Mouse (Mus musculus) embryonic facial prominence, embryonic 14.5 days (tissue): ENCODE results near the gene Taar1. TPM values are rescaled to one million over a fixed set of nuclear protein-coding genes. Genes with fewer than 3 reads are reported as not detected.

Experiments used
- ATAC-seq: fragments of 200-750 bp; cut with Nextera tagmentation; 2 replicates; pipeline ENCODE4 v1.8.0; 2017; ENCODE audit warnings: low read depth, moderate number of reproducible peaks, moderate TSS enrichment
- DNase-seq: peaks from one replicate; pipeline ENCODE4 v3.0.0-alpha.2; 2015; ENCODE audit warnings: low spot score
- H3K27ac ChIP-seq: fragments of 300-500 bp; sonication (generic); replicated peaks from 2 replicates; pipeline ENCODE4 v1.5.1; 2014; ENCODE audit warnings: low read depth, mild to moderate bottlenecking, low read length, moderate library complexity
- H3K27me3 ChIP-seq: fragments of 300-500 bp; sonication (generic); replicated peaks from 2 replicates; pipeline ENCODE4 v1.6.1; 2014; ENCODE audit warnings: low read length; ENCODE audit not compliant: control insufficient read depth, insufficient read depth
- H3K36me3 ChIP-seq: fragments of 300-500 bp; sonication (generic); 2 replicates; pipeline ENCODE4 v1.6.1; 2014; ENCODE audit warnings: low read length, mixed read lengths; ENCODE audit not compliant: control insufficient read depth, insufficient read depth
- H3K4me1 ChIP-seq: fragments of 300-500 bp; sonication (generic); 2 replicates; pipeline ENCODE4 v1.6.1; 2014; ENCODE audit warnings: antibody characterized with exemption, low read length; ENCODE audit not compliant: control insufficient read depth, insufficient read depth
- H3K4me2 ChIP-seq: fragments of 300-500 bp; sonication (generic); 2 replicates; pipeline ENCODE4 v1.6.1; 2014; ENCODE audit warnings: low read depth, mild to moderate bottlenecking, low read length, moderate library complexity, mixed read lengths
- H3K4me3 ChIP-seq: fragments of 300-500 bp; sonication (generic); 2 replicates; pipeline ENCODE4 v1.5.1; 2014; ENCODE audit warnings: low read depth, mild to moderate bottlenecking, low read length
- H3K9ac ChIP-seq: fragments of 300-500 bp; sonication (generic); 2 replicates; pipeline ENCODE4 v1.6.1; 2014; ENCODE audit warnings: low read depth, mild to moderate bottlenecking, low read length, moderate library complexity, mixed read lengths
- H3K9me3 ChIP-seq: fragments of 300-500 bp; sonication (generic); 2 replicates; pipeline ENCODE4 v1.6.1; 2016; ENCODE audit warnings: low read length; ENCODE audit not compliant: control insufficient read depth
- WGBS: fragments of 180-500 bp; shearing (Covaris S2); extraction: QIAGEN DNeasy Blood & Tissue Kit; methylation state at CpG from one replicate; pipeline ENCODE4 v1.1.7; 2014; 5-methylcytosine and 5-hydroxymethylcytosine counted together
- polyA plus RNA-seq: library from polyadenylated mRNA; unstranded; fragments of >200 nt; fragmentation: Nextera tagmentation; extraction: Ambion mirVana; gene quantifications from 2 replicates; pipeline ENCODE4 v1.2.1, GENCODE M21; 2014

Taar1 gene
- polyA plus RNA-seq, 1 experiment from 2014 or later: not detected

DNA sequence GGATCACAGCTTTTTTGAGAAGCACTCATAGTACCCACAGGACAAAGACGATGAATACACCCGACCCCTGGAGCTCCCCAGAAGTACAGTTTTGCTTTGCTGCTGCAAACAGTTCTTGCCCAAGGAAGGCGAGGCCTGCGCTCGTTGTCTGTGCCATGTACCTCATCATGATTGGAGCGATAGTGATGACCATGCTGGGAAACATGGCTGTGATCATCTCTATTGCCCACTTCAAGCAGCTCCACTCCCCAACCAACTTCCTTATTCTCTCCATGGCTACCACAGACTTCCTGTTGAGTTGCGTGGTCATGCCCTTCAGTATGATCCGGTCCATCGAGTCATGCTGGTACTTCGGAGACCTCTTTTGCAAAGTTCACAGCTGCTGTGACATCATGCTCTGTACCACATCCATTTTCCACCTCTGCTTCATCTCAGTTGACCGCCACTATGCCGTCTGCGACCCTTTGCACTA lies 40.3 kb downstream of the Taar1 start, which contains the start of gene Taar4:
Taar4 (plus strand) TSS at position 51 of the 472 bp plus-strand sequence.
- H3K9ac ChIP-seq: no peak within 1 kb of the TSS
- H3K4me2 ChIP-seq: no peak within 1 kb of the TSS

DNA sequence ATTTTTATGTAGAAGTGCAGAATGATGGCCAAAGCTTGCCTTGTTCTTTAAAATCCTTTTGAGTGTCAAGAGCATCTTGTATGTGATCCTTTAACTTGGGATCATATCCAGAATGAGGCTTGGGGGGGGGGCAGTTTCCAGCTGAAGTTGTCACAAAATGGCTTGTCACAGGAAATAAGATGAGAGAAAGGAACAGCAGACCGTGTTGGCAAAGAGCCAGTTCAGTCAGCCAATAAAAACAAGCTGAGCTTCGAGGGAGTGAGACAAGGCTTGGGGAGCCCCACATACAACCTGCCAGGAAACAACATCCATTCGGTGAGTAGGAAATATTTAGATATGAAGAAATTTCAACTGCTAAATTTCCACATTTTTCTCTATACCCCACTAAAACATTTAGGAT lies 43.3 kb downstream of the Taar1 start:
- 42% methylated on average over 3 of the region's 3 CpGs for WGBS
- H3K27ac ChIP-seq: no peak overlapping the region
- ATAC-seq (no peak), DNase-seq (peak; percentile 39)
- no peaks in the 10 kb centered on the region for H3K4me1 ChIP-seq
- no peaks in the 10 kb centered on the region for H3K36me3 ChIP-seq
- no peaks in the 10 kb centered on the region for H3K27me3 ChIP-seq
- no peaks in the 10 kb centered on the region for H3K9me3 ChIP-seq
- H3K4me2 ChIP-seq: no peak overlapping the region
- H3K9ac ChIP-seq: no peak overlapping the region
- H3K4me3 ChIP-seq: no peak overlapping the region

More for the DNA sequence above, 40.3 kb downstream of the Taar1 start, which contains the start of gene Taar4:
- Histone ChIP-seq H3K36me3 (no peaks in the 10 kb centered on the region), H3K4me1 (no peaks in the 10 kb centered on the region), H3K9me3 (no peaks in the 10 kb centered on the region), H3K4me3 (no peak within 1 kb of the TSS), H3K27me3 (no peaks in the 10 kb centered on the region), H3K27ac (no peak within 1 kb of the TSS)
- DNase-seq (no peak), ATAC-seq (no peak)
- WGBS: 95% methylated on average over 13 of the region's 13 CpGs

DNA sequence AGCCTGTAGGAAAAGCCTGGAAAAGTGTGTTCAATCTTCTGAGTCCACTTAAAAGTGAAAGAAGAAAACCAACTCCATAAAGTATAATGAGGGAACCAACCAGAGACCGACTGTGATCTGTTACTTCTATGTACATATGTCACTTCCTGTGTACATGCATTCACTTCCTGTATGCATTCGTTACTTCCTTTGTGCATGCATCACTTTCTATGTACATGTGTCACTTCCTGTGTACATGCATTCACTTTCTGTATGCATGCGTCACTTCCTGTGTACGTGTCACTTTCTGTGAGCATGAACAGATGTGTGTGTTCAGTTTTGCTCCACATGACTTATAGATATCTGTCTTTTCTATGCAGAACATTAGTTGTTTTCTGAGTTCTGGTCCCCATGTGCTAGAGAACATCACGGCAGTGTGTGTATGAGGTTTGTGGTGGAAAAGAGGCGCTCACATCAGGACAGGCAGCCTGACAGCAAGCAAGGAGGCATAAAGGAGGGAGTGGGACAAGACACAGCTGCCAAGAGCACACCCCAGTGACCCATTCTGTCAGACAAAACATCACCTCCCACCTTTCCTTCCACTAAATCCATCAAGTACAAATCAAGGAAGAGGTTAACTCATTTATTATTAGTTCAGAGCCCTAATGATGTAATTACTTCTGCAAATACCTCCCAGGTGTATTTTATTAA lies 44.9 kb downstream of the Taar1 start:
- Histone ChIP-seq H3K9ac (no peak overlapping the region), H3K9me3 (no peaks in the 10 kb centered on the region), H3K4me1 (no peaks in the 10 kb centered on the region), H3K27ac (no peak overlapping the region), H3K36me3 (no peaks in the 10 kb centered on the region), H3K4me2 (no peak overlapping the region), H3K4me3 (no peak overlapping the region), H3K27me3 (no peaks in the 10 kb centered on the region)
- ATAC-seq (no peak), DNase-seq (no peak)
- WGBS: 89% methylated on average over 6 of the region's 6 CpGs

DNA sequence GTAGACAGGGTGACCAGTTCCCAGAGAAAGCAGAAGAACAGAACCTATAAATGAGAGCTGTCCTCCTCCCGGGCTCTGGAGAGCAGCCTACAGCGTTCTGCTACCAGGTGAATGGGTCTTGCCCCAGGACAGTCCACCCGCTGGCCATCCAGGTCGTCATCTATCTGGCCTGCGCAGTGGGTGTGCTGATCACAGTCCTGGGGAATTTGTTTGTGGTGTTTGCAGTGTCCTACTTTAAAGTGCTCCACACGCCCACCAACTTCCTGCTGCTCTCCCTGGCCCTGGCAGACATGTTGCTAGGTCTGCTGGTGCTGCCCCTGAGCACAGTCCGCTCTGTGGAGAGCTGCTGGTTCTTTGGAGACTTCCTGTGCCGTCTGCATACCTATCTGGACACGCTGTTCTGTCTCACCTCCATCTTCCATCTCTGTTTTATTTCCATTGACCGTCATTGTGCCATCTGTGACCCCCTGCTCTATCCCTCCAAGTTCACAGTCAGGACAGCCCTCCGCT lies 50.6 kb downstream of the Taar1 start, which contains the start of gene Taar5:
Taar5 (plus strand) TSS at position 51 of the 510 bp plus-strand sequence.
- 87% methylated on average over 11 of the region's 11 CpGs for WGBS
- Histone ChIP-seq H3K4me3 (no peak within 1 kb of the TSS), H3K4me2 (no peak within 1 kb of the TSS), H3K36me3 (no peaks in the 10 kb centered on the region), H3K27ac (no peak within 1 kb of the TSS), H3K27me3 (no peaks in the 10 kb centered on the region), H3K4me1 (no peaks in the 10 kb centered on the region), H3K9me3 (no peaks in the 10 kb centered on the region), H3K9ac (no peak within 1 kb of the TSS)
- no peak for DNase-seq
- no peak for ATAC-seq

Other genes starting within 250 kb of the Taar1 start
- 254 and 271 TPM in 2 replicates for gene Rps12, start 133.1 kb upstream of the Taar1 start, polyA plus RNA-seq
- 18.5 and 18.8 TPM in 2 replicates for gene Slc18b1, start 123.4 kb upstream of the Taar1 start, polyA plus RNA-seq
- gene Vnn3, start 68.9 kb upstream of the Taar1 start, polyA plus RNA-seq: 0.13 and 0.14 TPM in 2 replicates
- 1.1 and 1.2 TPM in 2 replicates for gene Vnn1, start 25.7 kb upstream of the Taar1 start, polyA plus RNA-seq
- 0.21 TPM in 1 of 2 replicates, not detected in the other for gene Taar2, start 18.2 kb downstream of the Taar1 start, polyA plus RNA-seq
- gene Taar3, start 29.2 kb downstream of the Taar1 start, polyA plus RNA-seq: not detected in 2 replicates
- not detected in 2 replicates for gene Taar4, start 40.1 kb downstream of the Taar1 start, polyA plus RNA-seq
- not detected in 2 replicates for gene Taar5, start 50.4 kb downstream of the Taar1 start, polyA plus RNA-seq
- not detected in 2 replicates for gene Taar6, start 65.3 kb downstream of the Taar1 start, polyA plus RNA-seq
- gene Taar7a, start 73.1 kb downstream of the Taar1 start, polyA plus RNA-seq: not detected in 2 replicates
- gene Taar7b, start 79.6 kb downstream of the Taar1 start, polyA plus RNA-seq: not detected in 2 replicates
- not detected in 2 replicates for gene Taar7d, start 106.9 kb downstream of the Taar1 start, polyA plus RNA-seq
- gene Taar7e, start 117.3 kb downstream of the Taar1 start, polyA plus RNA-seq: not detected in 2 replicates
- gene Taar7f, start 129.2 kb downstream of the Taar1 start, polyA plus RNA-seq: not detected in 2 replicates
- not detected in 2 replicates for gene Taar8a, start 156.1 kb downstream of the Taar1 start, polyA plus RNA-seq
- not detected in 2 replicates for gene Taar8b, start 171.9 kb downstream of the Taar1 start, polyA plus RNA-seq
- not detected in 2 replicates for gene Taar8c, start 181.6 kb downstream of the Taar1 start, polyA plus RNA-seq
- gene Taar9, start 189.2 kb downstream of the Taar1 start, polyA plus RNA-seq: not detected in 2 replicates
- gene Stx7, start 228.9 kb downstream of the Taar1 start, polyA plus RNA-seq: 86.9 and 93.9 TPM in 2 replicates